Comparison of ENCODE assay signal across 20 mouse cellular contexts in genomic region chr5:21804837-21805236, GRCm38 (mm10).
"Had no signal": no experiment of that assay in that cellular context is flagged by ENCODE, and none has a peak within 500 bp of the region (broad histone marks: within the 10 kb centered on the region; RNA-seq: fewer than 3 reads in every experiment).

No protein-coding gene starts in this region.

- H3K4me3 ChIP-seq: lung, embryonic 15.5 days; midbrain, embryonic 10.5 days; midbrain, embryonic 12.5 days; myocyte; neural tube, embryonic 12.5 days had no signal

- H3K4me2 ChIP-seq: lung, embryonic 15.5 days; midbrain, embryonic 12.5 days; neural tube, embryonic 12.5 days had no signal

- H3K27me3 ChIP-seq: lung, embryonic 15.5 days; midbrain, embryonic 12.5 days; neural tube, embryonic 12.5 days had no signal

- H3K27ac ChIP-seq: lung, embryonic 15.5 days; macrophage; midbrain, embryonic 10.5 days; midbrain, embryonic 12.5 days; neural tube, embryonic 12.5 days had no signal

- H3K9ac ChIP-seq: lung, embryonic 15.5 days; midbrain, embryonic 12.5 days; neural tube, embryonic 12.5 days had no signal

- DNase-seq: lung, adult 18-20 months; lung, postnatal 14 days; lung, postnatal 36 days; midbrain, embryonic 14.5 days; retina, postnatal 1 day; right cerebral cortex, adult 18-20 months; right cerebral cortex, postnatal 25 days; right cerebral cortex, postnatal 4 days; spleen, adult 18-20 months; thymus, adult 2 months; thymus, postnatal 25 days; thymus, postnatal 4 days had no signal

- ATAC-seq: lung, postnatal 0 days; midbrain, embryonic 16.5 days had no signal

- H3K4me1 ChIP-seq: lung, embryonic 15.5 days; midbrain, embryonic 10.5 days; midbrain, embryonic 12.5 days; neural tube, embryonic 12.5 days had no signal

- H3K9me3 ChIP-seq: lung, embryonic 15.5 days; midbrain, embryonic 10.5 days; midbrain, embryonic 12.5 days; neural tube, embryonic 12.5 days had no signal
